Mouse (Mus musculus): ENCODE results near the gene Itgal. TPM values are rescaled to one million over a fixed set of nuclear protein-coding genes. Genes with fewer than 3 reads are reported as not detected.

Itgal gene
- polyA plus RNA-seq, 1 experiment from 2014 or later = 0.09 TPM

DNA sequence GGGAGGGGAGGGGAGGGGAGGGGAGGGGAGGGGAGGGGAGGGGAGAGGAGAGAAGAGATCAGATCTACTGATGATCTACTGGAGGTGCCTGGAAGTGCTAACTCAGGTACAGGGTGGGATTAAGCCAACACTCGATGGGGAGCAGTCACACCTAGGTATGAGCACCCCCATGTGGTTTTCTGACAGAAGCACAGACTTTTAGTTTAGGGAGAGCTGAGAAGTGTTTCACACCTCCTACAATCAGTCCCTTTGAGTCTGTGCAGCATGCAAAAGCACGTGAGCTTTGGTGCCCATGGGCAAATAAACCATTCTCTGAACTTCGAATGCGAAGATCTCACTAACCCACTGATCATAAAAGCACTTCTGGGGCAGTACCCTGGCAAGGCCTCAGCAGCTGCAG is 46.3 kb downstream of the Itgal start:
- Histone ChIP-seq H3K36me3 (ENCODE audit: control insufficient read depth, insufficient read depth, low read length) (0 out of 2 replicates have a peak, but pooled peaks cover 13% of the 10 kb centered on the region), H3K27ac (ENCODE audit: low read depth, low read length) (no peak overlapping the region), H3K9ac (replicated peaks; ENCODE audit: low read depth, low read length) (no peak overlapping the region), H3K4me3 (ENCODE audit: low read depth, low read length) (no peak overlapping the region), H3K9me3 (ENCODE audit: control insufficient read depth, low read length) (no peaks in the 10 kb centered on the region), H3K4me2 (ENCODE audit: low read depth, low read length) (no peak overlapping the region), H3K27me3 (ENCODE audit: control insufficient read depth, insufficient read depth, low read length) (no peaks in the 10 kb centered on the region), H3K4me1 (ENCODE audit: control insufficient read depth, insufficient read depth, low read length) (peaks cover 11% of the 10 kb centered on the region; the same call in 1 of the 2 replicates)
- ATAC-seq (ENCODE audit: low read depth) = no peak
- 66% methylated on average over 4 of the region's 4 CpGs for WGBS

DNA sequence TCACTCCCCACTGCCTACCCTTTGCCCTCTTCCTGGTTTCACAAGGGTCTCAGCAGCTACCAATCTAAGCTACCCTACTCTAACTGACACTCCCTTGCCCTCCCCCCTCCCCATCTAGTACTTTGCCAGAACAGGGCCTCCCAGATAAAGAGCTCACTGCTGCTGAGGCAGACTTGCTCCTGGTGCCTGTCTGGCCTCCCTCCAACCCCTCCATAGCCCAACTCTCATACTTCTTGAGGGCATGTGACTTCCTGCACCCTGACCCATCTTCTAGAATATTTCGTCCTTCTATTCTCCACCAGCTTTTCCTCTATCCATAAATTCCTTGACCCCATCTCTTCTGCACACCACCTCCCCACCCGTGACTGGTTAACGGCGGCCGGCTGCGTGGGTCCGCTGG is 46.8 kb downstream of the Itgal start:
- Histone ChIP-seq H3K9ac (replicated peaks; ENCODE audit: low read depth, low read length) (no peak overlapping the region), H3K36me3 (ENCODE audit: control insufficient read depth, insufficient read depth, low read length) (0 out of 2 replicates have a peak, but pooled peaks cover 13% of the 10 kb centered on the region), H3K27me3 (ENCODE audit: control insufficient read depth, insufficient read depth, low read length) (no peaks in the 10 kb centered on the region), H3K4me2 (ENCODE audit: low read depth, low read length) (no peak overlapping the region), H3K4me1 (ENCODE audit: control insufficient read depth, insufficient read depth, low read length) (peaks cover 11% of the 10 kb centered on the region; the same call in 1 of the 2 replicates), H3K27ac (ENCODE audit: low read depth, low read length) (no peak overlapping the region), H3K4me3 (ENCODE audit: low read depth, low read length) (no peak overlapping the region), H3K9me3 (ENCODE audit: control insufficient read depth, low read length) (no peaks in the 10 kb centered on the region)
- 97% methylated on average over 7 of the region's 7 CpGs for WGBS
- no peak for ATAC-seq (ENCODE audit: low read depth)

DNA sequence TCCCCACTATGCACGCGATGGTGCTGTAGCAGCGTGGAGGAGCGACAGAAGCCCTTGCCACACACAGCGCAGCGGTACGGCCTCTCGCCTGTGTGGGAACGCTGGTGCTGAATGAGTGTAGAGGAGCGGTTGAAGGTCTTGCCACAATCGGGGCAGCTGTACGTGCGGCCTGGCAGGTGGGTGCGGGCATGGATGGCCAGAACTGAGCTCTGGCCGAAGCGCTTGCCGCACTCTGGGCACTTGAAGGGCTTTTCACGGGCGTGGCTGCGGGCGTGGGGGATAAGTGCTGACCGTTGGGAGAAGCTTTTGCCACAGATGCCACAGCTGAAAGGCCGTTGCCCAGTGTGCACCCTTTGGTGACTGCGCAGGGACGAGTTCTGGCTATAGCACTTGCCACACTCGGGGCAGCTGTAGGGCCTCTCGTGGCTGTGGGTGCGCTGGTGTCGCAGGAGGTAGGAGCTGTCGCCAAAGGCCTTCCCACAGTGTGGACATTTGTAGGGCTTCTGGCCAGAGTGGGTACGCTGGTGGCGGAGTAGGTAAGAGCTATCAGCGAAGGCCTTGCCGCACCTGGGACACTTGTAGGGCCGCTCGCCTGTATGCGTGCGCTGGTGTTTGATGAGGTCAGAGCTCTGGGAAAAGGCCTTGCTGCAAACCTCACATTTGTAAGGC is 47.4 kb downstream of the Itgal start:
- WGBS = 95% methylated on average over 38 of the region's 38 CpGs
- no peak overlapping the region for H3K4me2 ChIP-seq (ENCODE audit: low read depth, low read length)
- H3K9ac ChIP-seq (replicated peaks; ENCODE audit: low read depth, low read length) = no peak overlapping the region
- no peak for ATAC-seq (ENCODE audit: low read depth)
- peaks cover 11% of the 10 kb centered on the region; the same call in 1 of the 2 replicates for H3K4me1 ChIP-seq (ENCODE audit: control insufficient read depth, insufficient read depth, low read length)
- H3K27ac ChIP-seq (ENCODE audit: low read depth, low read length) = no peak overlapping the region
- no peaks in the 10 kb centered on the region for H3K9me3 ChIP-seq (ENCODE audit: control insufficient read depth, low read length)
- H3K4me3 ChIP-seq (ENCODE audit: low read depth, low read length) = no peak overlapping the region
- 0 out of 2 replicates have a peak, but pooled peaks cover 13% of the 10 kb centered on the region for H3K36me3 ChIP-seq (ENCODE audit: control insufficient read depth, insufficient read depth, low read length)
- H3K27me3 ChIP-seq (ENCODE audit: control insufficient read depth, insufficient read depth, low read length) = no peaks in the 10 kb centered on the region

DNA sequence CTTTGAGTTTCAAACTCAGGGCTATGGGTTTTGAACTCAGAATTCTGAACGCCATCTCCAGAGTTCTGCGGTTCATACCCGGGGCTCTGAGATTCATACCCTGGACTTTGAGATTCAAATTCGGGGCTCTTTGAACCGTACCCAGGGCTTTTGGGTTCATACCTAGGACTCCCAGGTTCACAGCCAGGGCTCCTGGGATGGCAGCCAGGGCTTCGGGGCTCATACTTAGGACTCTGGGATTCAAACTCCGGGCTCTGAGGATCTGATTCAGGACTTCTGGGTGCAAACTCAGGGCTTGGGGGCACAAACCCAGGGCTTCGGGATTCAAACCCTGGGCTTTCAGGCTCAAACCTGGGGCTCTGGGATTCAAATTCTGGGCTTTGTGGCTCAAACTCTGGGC is 48.3 kb downstream of the Itgal start:
- H3K27me3 ChIP-seq (ENCODE audit: control insufficient read depth, insufficient read depth, low read length) = no peaks in the 10 kb centered on the region
- WGBS = 91% methylated on average over 8 of the region's 8 CpGs
- H3K4me1 ChIP-seq (ENCODE audit: control insufficient read depth, insufficient read depth, low read length) = peaks cover 11% of the 10 kb centered on the region; the same call in 1 of the 2 replicates
- H3K9me3 ChIP-seq (ENCODE audit: control insufficient read depth, low read length) = no peaks in the 10 kb centered on the region
- ATAC-seq (ENCODE audit: low read depth) = no peak
- peak overlapping the region; percentile 97; the same call in 1 of the 2 replicates for H3K9ac ChIP-seq (replicated peaks; ENCODE audit: low read depth, low read length)
- peak overlapping the region; percentile 93 for H3K4me3 ChIP-seq (ENCODE audit: low read depth, low read length)
- H3K27ac ChIP-seq (ENCODE audit: low read depth, low read length) = no peak overlapping the region
- H3K4me2 ChIP-seq (ENCODE audit: low read depth, low read length) = peak overlapping the region; percentile 77
- H3K36me3 ChIP-seq (ENCODE audit: control insufficient read depth, insufficient read depth, low read length) = 0 out of 2 replicates have a peak, but pooled peaks cover 13% of the 10 kb centered on the region

DNA sequence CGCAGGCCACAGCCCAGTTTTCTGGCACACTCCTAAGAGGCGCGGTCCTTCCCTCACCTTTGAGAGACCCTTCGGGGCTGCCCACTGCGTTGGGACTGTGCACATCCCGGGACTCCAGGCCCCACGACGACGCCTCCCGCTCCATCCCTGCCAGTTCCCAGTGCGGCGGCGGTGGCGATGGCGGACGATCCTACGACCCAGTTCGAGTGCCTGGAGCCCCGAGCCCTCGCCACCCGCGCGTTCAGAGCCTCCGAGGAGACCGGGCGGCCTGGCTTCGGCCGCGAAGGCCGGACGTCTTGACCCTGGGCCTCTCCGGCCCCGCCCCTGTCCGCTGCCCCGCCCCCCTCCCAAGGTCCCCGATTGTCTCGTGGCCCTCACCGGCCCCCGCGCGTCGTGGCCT is 49.0 kb downstream of the Itgal start:
- H3K4me3 ChIP-seq (ENCODE audit: low read depth, low read length) = peak overlapping the region; percentile 93
- H3K9me3 ChIP-seq (ENCODE audit: control insufficient read depth, low read length) = no peaks in the 10 kb centered on the region
- H3K36me3 ChIP-seq (ENCODE audit: control insufficient read depth, insufficient read depth, low read length) = 0 out of 2 replicates have a peak, but pooled peaks cover 13% of the 10 kb centered on the region
- peak overlapping the region; percentile 97 for H3K9ac ChIP-seq (replicated peaks; ENCODE audit: low read depth, low read length)
- WGBS = under 1% methylated on average over 37 of the region's 42 CpGs
- peak overlapping the region; percentile 77 for H3K4me2 ChIP-seq (ENCODE audit: low read depth, low read length)
- H3K27ac ChIP-seq (ENCODE audit: low read depth, low read length) = peak overlapping the region; percentile 93
- H3K27me3 ChIP-seq (ENCODE audit: control insufficient read depth, insufficient read depth, low read length) = no peaks in the 10 kb centered on the region
- H3K4me1 ChIP-seq (ENCODE audit: control insufficient read depth, insufficient read depth, low read length) = peaks cover 11% of the 10 kb centered on the region; the same call in 1 of the 2 replicates
- peak; percentile 45 for ATAC-seq (ENCODE audit: low read depth)

DNA sequence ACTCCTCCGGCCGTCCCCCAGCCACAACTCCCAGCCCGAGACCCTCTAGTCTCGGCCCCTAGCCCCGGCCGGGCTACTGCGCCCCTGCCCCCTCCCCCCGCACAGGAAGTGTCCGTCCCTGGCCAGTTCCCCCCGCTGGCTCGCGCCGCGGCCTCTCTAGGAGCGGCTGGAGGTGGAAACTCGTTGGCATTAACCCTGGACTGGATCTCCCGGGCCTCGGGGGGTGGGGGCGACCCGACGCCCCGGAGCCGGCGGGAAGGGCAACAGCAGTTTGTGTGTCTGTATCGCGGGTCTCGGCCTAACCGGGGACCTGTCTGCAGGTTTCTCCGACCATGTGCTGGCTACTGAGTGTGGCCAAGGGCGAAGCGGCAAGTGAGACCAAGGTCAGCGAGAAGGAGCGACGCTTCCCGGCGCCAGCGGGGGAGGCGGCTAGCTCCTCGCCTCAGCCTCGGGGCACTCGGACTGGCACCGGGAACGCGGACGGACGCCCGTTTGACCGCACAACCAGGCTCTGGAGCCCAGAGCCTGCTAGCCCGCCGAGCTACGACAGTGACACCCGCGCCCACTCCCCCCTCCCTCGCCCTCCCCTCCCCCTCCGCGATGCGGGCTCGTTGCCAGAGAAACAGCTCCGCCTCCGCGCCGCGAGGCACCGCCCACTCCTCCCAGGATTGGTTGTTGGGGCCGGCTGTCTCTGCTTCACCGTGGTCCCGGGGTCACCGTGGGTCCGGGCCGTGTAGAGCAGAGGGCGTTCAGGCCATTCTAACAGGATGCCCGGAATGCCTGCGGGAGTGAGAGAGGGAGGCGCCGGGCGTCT is 49.7 kb downstream of the Itgal start, which contains the start of gene Zfp768:
Zfp768 (minus strand) TSS at position 78 of the 814 bp plus-strand sequence.
- Histone ChIP-seq H3K4me1 (ENCODE audit: control insufficient read depth, insufficient read depth, low read length) (peaks cover 11% of the 10 kb centered on the region; the same call in 1 of the 2 replicates), H3K9me3 (ENCODE audit: control insufficient read depth, low read length) (no peaks in the 10 kb centered on the region), H3K4me3 (ENCODE audit: low read depth, low read length) (peak within 1 kb of the TSS; percentile 93), H3K36me3 (ENCODE audit: control insufficient read depth, insufficient read depth, low read length) (0 out of 2 replicates have a peak, but pooled peaks cover 13% of the 10 kb centered on the region), H3K27ac (ENCODE audit: low read depth, low read length) (peak within 1 kb of the TSS; percentile 93), H3K9ac (replicated peaks; ENCODE audit: low read depth, low read length) (peak within 1 kb of the TSS; percentile 97), H3K4me2 (ENCODE audit: low read depth, low read length) (peak within 1 kb of the TSS; percentile 77), H3K27me3 (ENCODE audit: control insufficient read depth, insufficient read depth, low read length) (no peaks in the 10 kb centered on the region)
- ATAC-seq (ENCODE audit: low read depth) = peak; percentile 94
- WGBS = under 1% methylated on average over 75 of the region's 76 CpGs

DNA sequence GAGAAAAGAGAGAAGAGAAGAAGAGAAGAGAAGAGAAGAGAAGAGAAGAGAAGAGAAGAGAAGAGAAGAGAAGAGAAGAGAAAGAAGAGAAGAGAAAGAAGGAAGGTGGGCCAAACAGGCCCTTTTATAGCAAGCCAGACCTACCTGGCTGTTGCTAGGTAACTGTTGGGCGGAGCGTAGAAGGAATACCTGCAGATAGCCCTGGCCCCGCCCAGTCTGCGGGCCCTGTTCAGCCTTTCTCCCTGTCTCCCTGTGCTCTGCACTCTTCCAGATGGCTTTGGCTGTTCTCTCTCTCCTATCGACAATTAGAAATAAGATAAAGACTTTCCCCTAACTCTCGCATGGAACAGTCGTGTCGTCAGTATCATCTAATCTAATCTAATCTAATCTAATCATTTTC is 50.6 kb downstream of the Itgal start:
- no peaks in the 10 kb centered on the region for H3K27me3 ChIP-seq (ENCODE audit: control insufficient read depth, insufficient read depth, low read length)
- 15% methylated on average over 8 of the region's 8 CpGs for WGBS
- 0 out of 2 replicates have a peak, but pooled peaks cover 13% of the 10 kb centered on the region for H3K36me3 ChIP-seq (ENCODE audit: control insufficient read depth, insufficient read depth, low read length)
- peak overlapping the region; percentile 93 for H3K4me3 ChIP-seq (ENCODE audit: low read depth, low read length)
- no peaks in the 10 kb centered on the region for H3K9me3 ChIP-seq (ENCODE audit: control insufficient read depth, low read length)
- no peak overlapping the region for H3K9ac ChIP-seq (replicated peaks; ENCODE audit: low read depth, low read length)
- ATAC-seq (ENCODE audit: low read depth) = no peak
- H3K4me2 ChIP-seq (ENCODE audit: low read depth, low read length) = peak overlapping the region; percentile 77
- H3K27ac ChIP-seq (ENCODE audit: low read depth, low read length) = no peak overlapping the region
- peaks cover 11% of the 10 kb centered on the region; the same call in 1 of the 2 replicates for H3K4me1 ChIP-seq (ENCODE audit: control insufficient read depth, insufficient read depth, low read length)

DNA sequence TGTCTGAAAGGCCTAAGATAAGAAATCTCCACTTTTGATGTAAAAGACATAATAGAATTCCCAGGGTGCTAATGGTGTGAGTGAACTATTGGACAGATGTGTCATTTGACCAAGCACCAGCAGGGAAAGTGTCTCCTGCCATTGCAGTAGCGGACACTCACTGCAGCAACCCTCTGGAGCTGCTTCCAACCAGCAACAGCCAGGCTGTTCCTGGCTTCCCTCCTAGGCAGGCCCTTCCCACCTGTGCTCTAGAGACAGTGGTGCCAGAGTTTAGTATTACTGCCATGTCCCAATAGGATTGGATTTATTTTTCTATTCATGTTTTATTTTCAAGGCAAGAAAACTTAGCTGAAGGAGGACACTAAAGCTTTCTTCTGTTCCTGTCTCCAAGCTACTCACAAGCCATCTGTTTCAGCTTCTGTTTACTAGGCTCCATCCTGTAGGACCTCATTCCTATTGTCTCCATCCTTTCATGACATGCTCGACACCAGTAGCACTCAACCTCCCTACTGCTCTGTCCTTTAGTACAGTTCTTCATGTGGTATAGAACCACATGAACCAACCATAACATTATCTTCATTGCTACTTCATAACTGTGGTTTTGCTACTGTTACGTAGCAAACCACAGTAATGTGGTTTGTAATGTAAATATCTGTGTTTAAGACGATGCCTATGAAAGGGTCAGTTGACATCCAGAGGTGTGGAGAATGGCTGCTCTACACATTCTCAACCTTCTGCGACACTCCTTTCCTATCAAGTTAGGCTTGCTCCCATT is 55.4 kb downstream of the Itgal start:
- Histone ChIP-seq H3K27ac (ENCODE audit: low read depth, low read length) (no peak overlapping the region), H3K9ac (replicated peaks; ENCODE audit: low read depth, low read length) (no peak overlapping the region), H3K9me3 (ENCODE audit: control insufficient read depth, low read length) (no peaks in the 10 kb centered on the region), H3K4me1 (ENCODE audit: control insufficient read depth, insufficient read depth, low read length) (peaks cover 5% of the 10 kb centered on the region; the same call in 1 of the 2 replicates), H3K36me3 (ENCODE audit: control insufficient read depth, insufficient read depth, low read length) (no peaks in the 10 kb centered on the region), H3K4me3 (ENCODE audit: low read depth, low read length) (no peak overlapping the region), H3K27me3 (ENCODE audit: control insufficient read depth, insufficient read depth, low read length) (no peaks in the 10 kb centered on the region), H3K4me2 (ENCODE audit: low read depth, low read length) (no peak overlapping the region)
- 89% methylated on average over 5 of the region's 5 CpGs for WGBS
- ATAC-seq (ENCODE audit: low read depth) = no peak
